Mouse (Mus musculus) CH12.LX (cell line): ENCODE measurements around the gene LTO1.

Experiments
- CTCF ChIP-seq, 2 experiments: IDR thresholded peaks in 1 of 2; conservative IDR thresholded peaks in 1 of 2; 2 replicates each; pipeline ENCODE4 v1.5.1; 2011 to 2012; ENCODE audit warnings: low read depth in 2 of 2, low read length in 2 of 2, improper control_type of control experiment in 1 of 2, inconsistent platforms in 1 of 2, mild to moderate bottlenecking in 1 of 2, moderate library complexity in 1 of 2
- E2F4 ChIP-seq: IDR thresholded peaks from 2 replicates; pipeline ENCODE4 v1.6.1; 2011; ENCODE audit warnings: low read depth, low read length, improper control_type of control experiment; ENCODE audit not compliant: insufficient replicate concordance
- ELF1 ChIP-seq: IDR thresholded peaks from 2 replicates; pipeline ENCODE4 v1.6.1; 2014; ENCODE audit warnings: low read depth, mild to moderate bottlenecking, inconsistent platforms, low read length, improper control_type of control experiment
- EP300 ChIP-seq: IDR thresholded peaks from 2 replicates; pipeline ENCODE4 v1.6.1; 2011; ENCODE audit warnings: low read length, improper control_type of control experiment
- POLR2A ChIP-seq: IDR thresholded peaks from 2 replicates; pipeline ENCODE4 v1.6.1; 2011; ENCODE audit warnings: low read depth, mild to moderate bottlenecking, improper control_type of control experiment, low read length

GRCm38 (mm10) chr7:144958509-144959395, 43.9 kb downstream of the LTO1 start:
- TF ChIP-seq CTCF (conservative IDR thresholded peaks at IDR 0.05 in 1 of 2, IDR thresholded peaks at IDR 0.05 in 1 of 2; ENCODE audit: low read depth in 2 of 2, low read length in 2 of 2) = no peak
- TF ChIP-seq E2F4 = no peak
- TF ChIP-seq ELF1 = no peak
- no peak for TF ChIP-seq POLR2A
- TF ChIP-seq EP300 = no peak
